Mouse (Mus musculus) liver, adult 2 months (tissue): ENCODE results near the gene Foxk2.

Source experiments
- CTCF ChIP-seq: fragments of 200-500 bp; IDR thresholded peaks from 2 replicates; pipeline ENCODE4 v1.5.1; 2011; ENCODE audit warnings: low read depth, low read length, control low read depth
- POLR2A ChIP-seq: fragments of 200-500 bp; IDR thresholded peaks from 2 replicates; pipeline ENCODE4 v1.6.1; 2011; ENCODE audit warnings: low read length, control low read depth; ENCODE audit not compliant: insufficient read depth; ENCODE audit errors: extremely low read depth

DNA sequence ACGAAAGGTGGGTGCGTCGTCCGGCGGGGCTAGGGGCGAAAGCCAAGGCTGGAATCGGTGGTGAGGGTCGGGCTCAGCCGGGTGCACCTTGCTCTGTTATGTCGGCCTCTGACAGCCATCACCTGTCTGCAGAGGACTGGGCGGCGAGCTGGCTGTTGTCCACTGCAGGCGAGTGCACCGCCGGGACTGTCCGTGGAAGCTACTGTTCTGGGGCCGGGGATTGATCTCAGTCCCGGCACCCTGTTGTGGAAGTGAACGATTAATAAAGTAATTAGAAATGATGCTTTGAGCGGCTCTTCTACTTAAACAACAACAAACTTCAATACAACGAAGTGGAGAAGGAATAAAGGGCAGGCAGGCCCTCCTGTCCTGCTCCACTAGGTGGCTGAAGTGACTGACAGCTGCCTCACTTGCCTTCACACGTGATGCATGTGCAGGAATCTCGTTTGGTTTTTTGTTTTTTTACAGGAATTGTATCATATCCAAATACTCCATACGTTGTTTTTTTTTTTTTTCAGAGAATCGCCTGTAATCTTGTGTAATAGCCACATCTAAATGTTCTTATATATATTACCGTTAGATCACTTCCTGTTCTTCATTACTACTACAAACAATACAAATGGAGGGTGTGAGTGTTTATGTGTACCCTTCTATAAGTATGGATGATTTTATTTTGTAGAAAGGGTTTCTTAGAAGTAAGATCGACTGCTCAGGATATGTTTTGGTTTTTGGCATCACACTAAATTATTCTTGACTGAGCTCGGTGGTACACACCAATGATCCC lies 22.3 kb upstream of the Foxk2 start:
- TF ChIP-seq POLR2A: no peak
- TF ChIP-seq CTCF: peak; percentile 71
